Mouse (Mus musculus) T-helper 17 cell (primary cell): ENCODE results near the gene Klhdc4.

Experiments
- in situ Hi-C, 2 experiments: fragments of 300-600 bp; cut with MboI, MseI; formaldehyde crosslinking; loops; 1 replicate in 1 of 2; 2 replicates in 1 of 2; pipeline ENCODE4 v1.15.1; 2025; ENCODE audit warnings: high pct_unique_total_duplicates in 2 of 2

Gene Klhdc4

GRCm38 (mm10) chr8:121809524-121810155 is 19.7 kb downstream of the Klhdc4 start:
- in situ Hi-C loops = no loop called here

DNA sequence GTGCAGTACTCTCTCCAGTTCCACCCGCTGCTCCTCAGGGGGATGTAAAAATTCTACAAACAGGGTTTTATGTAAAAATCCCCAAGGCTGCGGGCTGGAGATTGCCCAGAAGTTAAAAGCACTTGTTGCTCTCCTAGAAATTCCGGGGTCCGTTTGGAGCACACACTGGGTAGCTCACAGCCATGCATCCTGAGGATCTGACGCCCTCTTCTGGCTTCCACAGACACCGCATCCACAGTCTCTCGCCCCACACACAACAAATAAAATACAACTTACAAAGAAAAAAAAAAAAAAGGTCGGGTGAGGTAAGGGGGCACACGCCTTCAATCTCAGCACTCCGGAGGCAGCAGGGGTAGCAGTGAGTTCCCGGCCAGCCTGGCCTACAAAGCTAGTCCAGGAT is 21.3 kb downstream of the Klhdc4 start:
- in situ Hi-C loops = no loop called here

DNA sequence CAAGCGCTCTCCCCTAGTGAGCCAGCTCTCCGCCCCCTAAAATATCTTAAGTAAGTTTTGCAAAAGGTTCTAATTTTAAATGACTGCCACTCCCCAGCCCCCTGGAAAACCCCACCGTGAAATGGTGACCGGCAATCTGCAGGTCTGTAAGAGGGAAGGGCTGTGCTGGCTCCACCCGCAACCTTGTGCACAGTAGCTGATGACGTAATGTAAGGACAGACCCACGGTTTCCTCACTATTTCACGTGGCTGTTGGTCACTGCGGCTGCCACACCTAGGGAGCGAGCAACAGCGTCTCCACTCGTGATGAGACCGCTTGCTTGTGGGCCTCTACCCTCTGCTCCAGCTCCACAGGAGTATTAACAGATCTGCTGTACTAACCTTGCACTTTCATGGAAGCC is 23.2 kb downstream of the Klhdc4 start:
- in situ Hi-C loops = no loop called here

GRCm38 (mm10) chr8:121804829-121805228 is 24.5 kb downstream of the Klhdc4 start:
- in situ Hi-C loops = no loop called here

GRCm38 (mm10) chr8:121798401-121798800 is 31.0 kb downstream of the Klhdc4 start:
- in situ Hi-C loops = no loop called here

DNA sequence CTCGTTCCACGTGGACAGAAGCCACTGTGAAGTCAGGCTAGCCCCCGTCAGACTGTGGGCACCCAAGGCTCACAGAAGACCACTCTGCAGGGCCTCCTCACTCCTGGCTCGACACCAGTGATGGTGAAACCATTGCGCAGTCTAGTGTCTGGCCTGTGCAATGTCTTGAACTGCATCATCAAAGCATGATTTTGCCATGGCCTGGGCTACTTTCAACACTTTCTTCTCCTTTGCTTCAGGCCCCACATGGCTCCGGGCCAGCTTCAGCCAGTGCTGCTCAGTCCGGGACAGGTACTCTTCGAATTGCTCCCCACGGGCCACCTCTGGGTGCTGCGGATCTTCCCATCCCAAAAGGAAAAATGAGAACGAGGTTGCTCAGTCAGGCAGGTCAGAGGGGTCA is 33.0 kb downstream of the Klhdc4 start:
- in situ Hi-C loops = no loop called here

- in situ Hi-C loops = no loop called here
Observed at GRCm38 (mm10) chr8:121795461-121795860, 33.9 kb downstream of the Klhdc4 start.

DNA sequence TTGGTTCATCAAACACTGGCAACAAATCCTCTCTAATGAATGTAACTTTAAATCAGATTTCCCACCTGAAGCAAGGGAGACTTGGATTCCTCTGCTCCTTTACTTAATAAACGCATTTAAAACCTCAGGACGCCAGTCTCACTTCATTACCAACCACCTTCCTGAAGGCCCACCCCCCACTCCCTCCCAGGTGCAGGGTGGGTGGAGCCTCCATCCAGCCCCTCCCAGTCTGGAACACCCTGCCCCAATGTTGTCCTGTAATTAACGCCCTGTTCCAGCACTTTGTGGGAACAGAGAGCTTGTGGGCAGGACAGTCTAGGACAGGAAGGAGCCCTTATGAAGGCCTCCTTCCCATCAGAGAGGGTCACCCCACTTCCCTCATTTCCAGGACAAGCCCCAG is 35.2 kb downstream of the Klhdc4 start:
- in situ Hi-C loops = no loop called here

DNA sequence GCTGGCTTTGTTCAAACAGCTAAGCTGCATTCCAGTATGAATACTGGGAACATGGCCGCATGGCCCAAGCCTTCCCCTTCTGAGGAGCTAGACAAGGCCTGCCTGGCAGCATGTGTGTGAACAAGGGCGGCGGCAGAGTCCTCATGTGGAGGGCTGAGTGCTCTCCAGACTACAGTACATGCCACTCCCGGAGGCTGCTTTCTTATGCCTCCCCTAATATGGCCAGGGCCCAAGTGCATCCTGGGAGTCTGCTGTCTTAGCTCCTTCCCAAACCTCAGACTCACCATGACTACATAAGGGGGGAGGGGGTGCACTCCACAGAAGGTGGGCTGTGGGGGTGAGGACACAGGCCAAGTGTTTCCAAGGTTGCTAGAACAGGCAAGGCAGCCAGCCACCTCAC is 36.7 kb downstream of the Klhdc4 start:
- in situ Hi-C loops = no loop called here

- in situ Hi-C loops = no loop called here
Observed at GRCm38 (mm10) chr8:121792159-121792558, 37.2 kb downstream of the Klhdc4 start.

- in situ Hi-C loops = no loop called here
Observed at GRCm38 (mm10) chr8:121788786-121789185, 40.6 kb downstream of the Klhdc4 start.

GRCm38 (mm10) chr8:121786542-121786941 is 42.8 kb downstream of the Klhdc4 start:
- in situ Hi-C loops = no loop called here

DNA sequence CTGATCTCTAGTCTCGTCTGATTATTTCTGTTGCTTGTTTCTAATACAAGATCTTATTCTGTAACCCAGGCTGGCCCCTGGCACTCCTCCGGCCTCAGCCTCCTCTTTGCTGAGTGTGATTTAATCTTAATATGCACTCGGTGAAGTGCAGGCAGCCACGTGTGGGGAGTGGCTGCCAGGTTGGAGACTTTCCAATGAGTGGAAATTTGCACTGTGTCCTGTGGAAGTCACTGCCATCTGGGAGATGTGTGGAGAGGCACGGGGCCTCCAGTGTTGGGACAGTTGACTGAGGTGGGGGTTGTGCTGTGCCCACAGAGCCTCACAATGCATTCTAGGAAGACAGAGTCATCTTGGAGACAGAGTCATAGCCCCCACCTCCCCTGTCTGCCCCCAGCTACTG is 46.9 kb downstream of the Klhdc4 start:
- in situ Hi-C loops = no loop called here

DNA sequence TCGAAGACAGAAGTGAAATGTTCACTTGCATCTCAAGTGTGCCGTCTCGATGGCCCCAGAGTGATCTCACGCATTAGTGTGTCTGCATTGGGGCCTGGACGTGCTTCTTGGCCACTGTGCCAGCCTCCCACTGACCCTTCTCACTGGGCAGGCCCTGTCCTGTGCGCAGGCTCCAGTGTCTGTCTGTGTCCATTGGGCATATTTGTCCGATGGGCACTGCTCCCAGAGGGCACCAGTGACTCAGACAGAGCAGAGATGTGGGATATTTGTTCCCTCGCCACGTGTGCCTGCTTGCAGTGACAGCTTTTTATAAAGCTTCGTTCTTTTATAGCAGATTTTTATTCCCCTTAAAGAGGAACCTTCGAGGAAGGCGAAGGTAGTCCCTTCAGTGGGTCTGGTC is 55.5 kb downstream of the Klhdc4 start:
- in situ Hi-C loops = loop anchor here in 1 of 2 experiments (10.0 kb wide), 2 partner anchors 281 to 551 kb away; no protein-coding TSS in a partner anchor

DNA sequence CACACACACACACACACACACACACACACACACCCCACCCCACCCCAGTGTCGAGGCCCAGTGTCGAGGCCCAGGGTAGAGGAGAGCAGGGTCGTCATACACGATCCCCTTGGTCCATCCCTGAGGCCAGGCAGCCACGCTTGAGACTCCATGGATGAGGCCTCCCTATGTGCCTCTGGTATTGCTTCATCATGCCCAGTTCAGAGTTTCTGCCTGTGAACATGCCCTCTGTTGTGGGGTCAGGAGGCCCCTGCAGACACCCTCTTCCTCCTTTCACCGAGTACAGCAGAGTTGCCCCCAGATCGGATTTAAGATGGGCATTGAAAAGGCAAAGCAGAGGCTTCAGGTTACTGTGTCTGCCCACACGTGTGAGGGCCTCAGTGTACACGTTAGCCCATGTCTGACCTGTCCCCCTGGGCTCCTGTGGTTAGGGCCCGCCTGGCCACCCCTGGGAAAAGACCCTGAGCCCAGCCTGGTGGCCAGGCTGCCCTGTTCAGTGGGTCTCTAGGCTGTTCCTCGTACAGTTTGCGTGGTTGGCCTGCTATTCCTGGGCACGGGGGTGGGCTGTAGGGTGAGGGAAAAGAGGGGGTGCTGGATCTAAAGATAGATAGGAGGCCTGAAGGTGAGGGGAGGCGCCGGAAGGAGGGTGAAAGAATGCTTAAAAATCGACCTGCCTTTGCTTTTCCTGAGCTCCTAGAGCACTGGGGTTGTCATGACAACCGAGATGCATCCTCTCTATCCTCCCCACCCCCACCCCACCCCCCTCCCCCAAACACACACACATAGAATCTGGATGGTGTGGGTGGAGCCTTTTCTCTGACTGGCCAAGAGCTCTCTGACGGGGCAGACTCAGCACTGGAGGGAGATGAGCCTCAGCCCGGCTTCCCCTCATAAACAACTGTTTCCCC is 58.3 kb downstream of the Klhdc4 start:
- in situ Hi-C loops = loop anchor here in 1 of 2 experiments (10.0 kb wide), 2 partner anchors 284 to 554 kb away; no protein-coding TSS in a partner anchor

- in situ Hi-C loops = loop anchor here in 1 of 2 experiments (10.0 kb wide), 2 partner anchors 285 to 555 kb away; no protein-coding TSS in a partner anchor
Observed at GRCm38 (mm10) chr8:121769621-121770020, 59.7 kb downstream of the Klhdc4 start.

DNA sequence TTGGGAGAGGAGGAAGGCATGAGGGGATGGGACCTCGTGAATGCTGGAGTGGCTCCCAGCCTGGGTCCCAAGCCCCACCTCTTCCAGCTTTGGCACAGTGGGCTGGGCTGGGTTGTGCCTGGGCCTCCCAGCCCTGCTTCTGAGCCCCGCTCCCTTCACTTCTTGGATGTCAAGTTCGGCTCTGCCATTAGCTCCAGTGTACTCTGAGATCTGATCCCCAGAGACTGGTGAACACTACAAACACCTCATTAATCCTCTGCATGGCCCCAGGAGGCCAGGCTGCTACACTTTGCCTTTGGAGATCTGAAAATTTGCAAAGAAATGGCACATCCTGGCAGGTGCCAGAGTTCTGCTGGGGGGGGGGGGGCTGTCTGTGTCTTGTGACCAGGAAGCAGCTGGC is 60.3 kb downstream of the Klhdc4 start:
- in situ Hi-C loops = no loop called here

GRCm38 (mm10) chr8:121765594-121766138 is 63.7 kb downstream of the Klhdc4 start:
- in situ Hi-C loops = no loop called here

- in situ Hi-C loops = no loop called here
Observed at GRCm38 (mm10) chr8:121763700-121764013, 65.7 kb downstream of the Klhdc4 start.

GRCm38 (mm10) chr8:121762999-121763699 is 66.2 kb downstream of the Klhdc4 start:
- in situ Hi-C loops = no loop called here

GRCm38 (mm10) chr8:121761480-121761879 is 67.9 kb downstream of the Klhdc4 start:
- in situ Hi-C loops = no loop called here

- in situ Hi-C loops = no loop called here
Observed at GRCm38 (mm10) chr8:121760484-121760883, 68.9 kb downstream of the Klhdc4 start.
